Mouse (Mus musculus): ENCODE results near the gene Ints12. TPM values are rescaled to one million over a fixed set of nuclear protein-coding genes. Genes with fewer than 3 reads are reported as not detected.

The Ints12 gene
- total and polyA plus RNA-seq, 3 experiments, result 21.5 to 37.9 (median 36.2) TPM

DNA sequence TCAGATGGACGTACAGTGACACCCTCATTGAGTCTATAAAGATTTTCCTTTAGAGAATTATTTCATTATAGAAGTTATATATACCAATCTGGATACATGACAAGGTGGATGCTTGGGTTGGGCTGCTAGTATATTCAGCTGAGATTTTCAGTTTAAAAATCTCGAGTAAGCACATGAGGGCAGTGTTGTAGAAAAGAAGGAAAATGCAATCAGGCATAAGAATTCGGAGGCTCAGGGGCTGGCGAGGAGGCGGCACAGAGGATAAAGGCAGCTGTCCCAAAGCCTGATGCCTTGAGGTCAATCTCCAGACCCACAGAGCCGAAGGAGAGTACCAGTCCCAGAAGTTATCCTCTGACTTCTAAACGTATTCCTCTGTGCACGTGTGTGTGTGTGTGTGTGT lies 41.0 kb downstream of the Ints12 start:
- Histone ChIP-seq H3K9ac (ENCODE audit: insufficient read depth, low read depth) (no peak overlapping the region), H3K27me3 (replicated peaks) (no peaks in the 10 kb centered on the region), H3K4me2 (ENCODE audit: insufficient read depth, low read depth, poor library complexity, severe bottlenecking) (no peak overlapping the region), H3K79me2 (replicated peaks; ENCODE audit: control insufficient read depth, extremely low read depth, insufficient read depth, poor library complexity, severe bottlenecking) (no peaks in the 10 kb centered on the region), H3K36me3 (replicated peaks in 1 of 2; ENCODE audit: control insufficient read depth in 1 of 2, insufficient read depth in 1 of 2, low read length in 1 of 2) (no peaks in the 10 kb centered on the region), H3K27ac (ENCODE audit: insufficient read depth, low read depth) (no peak overlapping the region), H3K4me1 (ENCODE audit: control insufficient read depth in 1 of 2, insufficient read depth in 2 of 2) (peaks cover 0 to 7% of the 10 kb centered on the region in 2 experiments; a peak in 1 of 4 replicates), H3K4me3 (replicated peaks in 1 of 3; ENCODE audit: low read depth in 2 of 3, low read length in 2 of 3, poor library complexity in 1 of 3) (no peak overlapping the region), H3K9me3 (replicated peaks; ENCODE audit: low read length) (no peaks in the 10 kb centered on the region)
- no peak for DNase-seq (ENCODE audit: extremely low read depth)
- TF ChIP-seq ZMIZ1 (IDR thresholded peaks at IDR 0.05; ENCODE audit: low read depth, low read length), result no peak
- no peak for TF ChIP-seq MAFK (IDR thresholded peaks at IDR 0.05; ENCODE audit: insufficient replicate concordance, low read length)
- no peak for TF ChIP-seq MXI1 (IDR thresholded peaks at IDR 0.05; ENCODE audit: low read depth, low read length)
- TF ChIP-seq POLR2AphosphoS2 (IDR thresholded peaks at IDR 0.05; ENCODE audit: low read depth, low read length), result no peak
- TF ChIP-seq ETS1 (conservative IDR thresholded peaks at IDR 0.05; ENCODE audit: low read depth, low read length), result no peak
- TF ChIP-seq CTCF (conservative IDR thresholded peaks at IDR 0.05 in 1 of 2, IDR thresholded peaks at IDR 0.05 in 1 of 2; ENCODE audit: low read depth in 2 of 2, low read length in 2 of 2), result peak in 1 of 2 experiments; percentile 35; a peak in 2 of 4 replicates
- no peak for TF ChIP-seq TBP (conservative IDR thresholded peaks at IDR 0.05; ENCODE audit: low read depth, low read length)
- no peak for TF ChIP-seq POLR2A (IDR thresholded peaks at IDR 0.05; ENCODE audit: low read depth, low read length)
- TF ChIP-seq RAD21 (IDR thresholded peaks at IDR 0.05; ENCODE audit: low read depth, low read length), result peak; percentile 35
- no peak for TF ChIP-seq PAX5 (IDR thresholded peaks at IDR 0.05; ENCODE audit: low read length)
- no peak for TF ChIP-seq GABPA (IDR thresholded peaks at IDR 0.05; ENCODE audit: insufficient replicate concordance, low read depth, low read length)
- no peak for TF ChIP-seq KAT2A (IDR thresholded peaks at IDR 0.05; ENCODE audit: insufficient replicate concordance, low read length)
- TF ChIP-seq HCFC1 (IDR thresholded peaks at IDR 0.05; ENCODE audit: low read depth, low read length), result no peak
- no peak for TF ChIP-seq MAX (IDR thresholded peaks at IDR 0.05; ENCODE audit: low read length)
- no peak for TF ChIP-seq ELF1 (IDR thresholded peaks at IDR 0.05; ENCODE audit: low read depth, low read length)
- no peak for TF ChIP-seq ZNF384 (IDR thresholded peaks at IDR 0.05; ENCODE audit: low read depth, low read length)
- no peak for TF ChIP-seq USF2 (conservative IDR thresholded peaks at IDR 0.05; ENCODE audit: low read depth, low read length)
- TF ChIP-seq USF1 (IDR thresholded peaks at IDR 0.05; ENCODE audit: low read depth, low read length), result no peak
- no peak for TF ChIP-seq MAZ (IDR thresholded peaks at IDR 0.05; ENCODE audit: low read depth, low read length)
- 0 out of 2 replicates have a peak, but pooled peaks have one; percentile 12 for TF ChIP-seq SMC3 (IDR thresholded peaks at IDR 0.05; ENCODE audit: low read depth, low read length)
- TF ChIP-seq ZKSCAN1 (IDR thresholded peaks at IDR 0.05; ENCODE audit: borderline replicate concordance, low read depth, low read length), result no peak
- TF ChIP-seq TCF12 (IDR thresholded peaks at IDR 0.05; ENCODE audit: low read depth, low read length), result no peak
- no peak for TF ChIP-seq MYC (IDR thresholded peaks at IDR 0.05; ENCODE audit: low read depth, low read length)
- no peak for TF ChIP-seq CHD1 (IDR thresholded peaks at IDR 0.05; ENCODE audit: low read depth, low read length)
- dilution Hi-C loops (cut with MboI; ENCODE audit: extremely low pct_ligation_motif_present, extremely low pct_unique_long_range_greater_than_20kb, low sequenced_read_pairs), result no loop called here
- in situ Hi-C loops (cut with MboI; ENCODE audit: low pct_ligation_motif_present, low pct_unique_long_range_greater_than_20kb, low sequenced_read_pairs), result no loop called here
